Mouse (Mus musculus): ENCODE results near the gene Mansc4. TPM values are rescaled to one million over a fixed set of nuclear protein-coding genes. Genes with fewer than 3 reads are reported as not detected.

Gene Mansc4
- polyA plus RNA-seq, 1 experiment from 2014 or later = 0.49 TPM

DNA sequence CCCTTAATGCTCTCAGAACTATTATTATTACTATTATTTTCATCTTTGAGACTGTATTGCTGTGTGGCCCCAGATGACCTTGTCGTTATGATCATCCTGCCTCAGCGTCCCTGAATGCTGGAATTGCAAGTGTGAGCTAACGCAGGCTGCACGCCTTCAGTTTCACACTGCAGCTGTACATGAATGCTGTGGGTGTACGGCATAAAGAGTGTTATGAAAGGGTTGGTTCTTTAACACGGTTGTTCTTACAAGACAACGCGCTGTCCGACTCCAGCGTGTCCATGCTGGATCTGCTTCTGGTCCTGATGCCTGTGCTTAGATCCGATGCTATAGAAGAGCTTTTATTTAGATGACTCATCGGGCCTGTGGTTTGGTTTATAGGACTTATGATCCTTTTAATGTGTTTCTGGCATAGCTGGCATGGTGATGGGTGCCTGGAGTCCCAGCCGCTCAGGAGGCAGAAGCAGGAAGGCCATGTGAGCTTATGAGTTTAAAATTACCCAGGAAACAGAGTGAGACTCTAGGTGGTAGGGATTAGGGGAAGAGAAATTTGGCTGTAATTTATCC, 37.5 kb downstream of the Mansc4 start:
- ATAC-seq = no peak

DNA sequence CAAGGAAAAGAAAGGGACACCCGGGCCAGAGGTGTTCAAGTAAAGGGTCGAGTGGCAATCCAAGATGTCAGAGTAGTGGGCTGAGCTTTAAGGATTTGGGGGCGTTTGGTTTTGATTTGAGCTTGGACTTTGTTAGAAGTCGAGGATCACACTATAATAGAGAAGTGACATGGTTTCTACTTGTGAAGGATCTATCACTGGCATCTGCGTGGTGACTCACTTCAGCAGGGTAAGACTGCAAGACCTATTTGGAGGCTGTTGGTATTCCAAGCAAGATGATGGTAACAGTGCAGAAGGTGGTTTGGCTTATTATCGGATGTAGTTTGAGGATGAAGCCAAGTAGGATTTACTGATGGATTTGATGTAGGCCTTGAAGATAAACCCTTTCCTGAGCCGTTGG, 43.2 kb downstream of the Mansc4 start:
- Histone ChIP-seq H3K4me1 (peaks cover 16% of the 10 kb centered on the region), H3K27me3 (0 out of 2 replicates have a peak, but pooled peaks cover 8% of the 10 kb centered on the region), H3K4me2 (peak overlapping the region; percentile 75), H3K9ac (peak overlapping the region; percentile 93), H3K9me3 (replicated peaks) (no peaks in the 10 kb centered on the region), H3K36me3 (ENCODE audit: poor library complexity, severe bottlenecking) (peaks cover 21% of the 10 kb centered on the region), H3K4me3 (peak overlapping the region; percentile 87), H3K27ac (no peak overlapping the region)
- WGBS = 55% methylated on average over 7 of the region's 7 CpGs
- no peak for ATAC-seq

More for the DNA sequence above, 37.5 kb downstream of the Mansc4 start:
- no peak overlapping the region for H3K9ac ChIP-seq
- H3K27me3 ChIP-seq = no peaks in the 10 kb centered on the region
- H3K27ac ChIP-seq = no peak overlapping the region
- H3K36me3 ChIP-seq (ENCODE audit: poor library complexity, severe bottlenecking) = peaks cover 71% of the 10 kb centered on the region
- no peak overlapping the region for H3K4me3 ChIP-seq
- 97% methylated on average over 13 of the region's 13 CpGs for WGBS
- H3K9me3 ChIP-seq (replicated peaks) = no peaks in the 10 kb centered on the region
- no peak overlapping the region for H3K4me2 ChIP-seq
- H3K4me1 ChIP-seq = peaks cover 6% of the 10 kb centered on the region; the same call in 1 of the 2 replicates

DNA sequence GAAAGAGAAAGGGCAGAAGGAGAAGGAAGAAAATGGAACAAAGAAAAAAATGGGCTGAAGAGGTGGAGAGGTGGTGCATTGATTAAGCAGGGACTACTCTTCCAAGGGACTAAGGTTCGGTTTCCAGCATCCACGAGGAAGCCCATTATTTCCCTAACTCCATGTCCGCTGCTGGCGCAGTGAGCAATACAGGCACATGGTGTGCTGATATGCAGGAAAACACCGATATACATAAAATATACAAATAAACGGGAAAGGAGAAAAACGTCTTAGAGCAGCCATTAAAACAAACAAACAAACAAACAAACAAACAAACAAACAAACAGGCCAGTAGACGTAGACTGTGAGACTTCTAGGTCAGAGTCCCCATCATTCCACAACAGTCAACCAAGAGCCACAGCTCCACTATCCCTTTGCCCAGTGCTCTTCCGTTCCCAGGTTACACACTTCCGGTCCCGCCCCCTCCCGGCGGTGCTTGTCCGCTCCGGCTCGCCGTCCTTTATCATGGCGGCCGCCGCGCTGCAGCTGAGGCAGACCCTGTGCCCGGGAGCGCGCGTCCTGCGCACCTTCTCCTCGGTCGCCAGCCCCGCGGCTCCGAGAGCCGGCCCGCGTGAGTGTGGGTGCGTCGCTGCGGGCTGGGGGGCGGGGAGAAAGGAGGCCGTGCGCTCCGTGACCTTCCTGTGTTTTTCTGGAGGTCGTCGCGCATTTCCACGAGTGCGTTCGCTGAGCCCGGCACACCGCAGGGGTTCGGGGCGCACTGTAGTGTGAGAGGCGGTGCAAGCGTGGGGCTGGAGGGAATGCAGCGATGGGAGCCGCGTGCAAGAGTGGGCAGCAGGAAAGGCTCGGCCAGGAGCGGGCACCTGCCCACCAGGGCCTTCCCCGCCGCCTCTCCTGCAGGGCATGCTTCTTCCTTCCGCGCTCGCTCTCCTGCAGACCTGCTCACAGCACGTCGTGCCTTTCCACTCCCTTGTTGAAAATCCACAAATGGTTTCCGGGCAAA, 44.2 kb downstream of the Mansc4 start, which contains the start of gene Mrps35:
Gene Mrps35, plus strand, starts transcription at position 474 of the 1,000 bp plus-strand sequence.
- H3K4me1 ChIP-seq = peaks cover 16% of the 10 kb centered on the region

DNA sequence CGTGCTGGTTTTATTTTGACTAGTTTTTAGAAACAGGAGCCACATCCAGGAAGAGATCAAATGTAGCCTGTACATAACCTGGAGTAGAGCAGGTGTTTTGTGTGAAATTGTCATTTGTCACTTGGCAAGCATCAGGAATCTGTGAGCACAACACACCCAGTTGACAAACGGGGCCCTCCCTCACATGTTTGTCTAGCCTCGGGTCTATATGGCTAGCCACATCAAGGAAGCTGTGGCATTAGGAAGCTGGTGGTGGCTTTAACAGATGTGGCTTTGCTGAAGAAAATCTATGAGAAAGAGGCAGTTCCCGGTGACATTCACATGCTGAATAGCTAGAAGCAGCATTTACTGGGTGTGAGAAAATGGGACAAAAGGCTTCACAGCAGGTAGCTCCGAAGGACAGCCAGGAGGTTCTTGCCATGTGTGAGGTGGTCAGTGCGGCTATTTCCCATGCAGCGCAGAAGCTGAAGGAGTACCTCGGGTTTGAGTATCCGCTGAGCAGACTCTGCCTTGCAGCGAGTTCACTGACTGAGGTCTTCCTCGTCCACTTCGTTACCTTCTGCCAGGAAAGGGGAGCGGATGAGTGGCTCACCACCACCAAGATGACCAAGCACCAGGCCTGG, 54.4 kb downstream of the Mansc4 start, which contains the start of gene Rep15:
Gene Rep15, plus strand, starts transcription at position 282 of the 623 bp plus-strand sequence.
- WGBS = 29% methylated on average over 13 of the region's 13 CpGs
- no peak within 1 kb of the TSS for H3K9ac ChIP-seq
- H3K4me2 ChIP-seq = no peak within 1 kb of the TSS

More for the DNA sequence above, 44.2 kb downstream of the Mansc4 start, which contains the start of gene Mrps35:
- ATAC-seq = peak; percentile 99
- H3K27ac ChIP-seq = peak within 1 kb of the TSS; percentile 80
- 0 out of 2 replicates have a peak, but pooled peaks cover 8% of the 10 kb centered on the region for H3K27me3 ChIP-seq
- no peaks in the 10 kb centered on the region for H3K9me3 ChIP-seq (replicated peaks)
- WGBS = 5% methylated on average over 66 of the region's 66 CpGs
- peak within 1 kb of the TSS; percentile 87 for H3K4me3 ChIP-seq
- peaks cover 12% of the 10 kb centered on the region for H3K36me3 ChIP-seq (ENCODE audit: poor library complexity, severe bottlenecking)
- H3K9ac ChIP-seq = peak within 1 kb of the TSS; percentile 93
- H3K4me2 ChIP-seq = peak within 1 kb of the TSS; percentile 75

DNA sequence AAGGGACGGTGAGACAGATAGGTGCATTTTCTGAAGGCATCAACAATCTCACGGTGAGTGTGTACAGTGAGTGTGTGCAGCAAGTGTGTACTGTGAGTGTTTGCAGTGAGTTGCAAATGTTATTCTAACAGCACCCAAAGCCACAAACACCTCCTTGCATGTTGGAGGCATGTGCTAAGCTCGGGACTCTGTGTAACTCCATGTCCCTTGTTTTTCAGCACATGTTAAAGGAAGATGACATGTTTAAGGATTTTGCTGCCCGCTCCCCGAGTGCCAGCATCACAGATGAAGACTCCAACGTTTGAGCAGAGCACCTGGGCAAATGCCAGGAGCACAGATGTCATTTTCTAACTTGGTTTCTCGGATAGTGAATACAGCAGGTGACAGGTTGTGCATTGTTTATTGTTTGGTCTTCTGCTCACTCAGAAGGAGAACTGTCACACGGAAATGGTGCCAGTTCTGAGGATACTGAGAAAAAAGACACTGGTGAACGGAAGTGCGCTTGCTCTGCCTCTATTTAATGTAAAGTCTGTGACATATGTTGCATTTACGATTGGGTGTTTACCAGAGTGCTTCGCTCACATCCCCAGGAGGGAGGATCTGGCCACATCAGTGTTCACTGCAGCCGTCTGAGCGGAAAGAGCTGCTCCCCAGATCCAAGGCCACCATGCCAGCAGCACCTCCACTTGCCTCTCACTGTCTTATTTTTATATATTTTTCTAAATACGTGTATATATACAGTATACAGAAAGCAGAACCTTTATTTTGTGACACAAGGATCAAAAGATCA, 56.5 kb downstream of the Mansc4 start:
- Histone ChIP-seq H3K9me3 (replicated peaks) (no peaks in the 10 kb centered on the region), H3K27me3 (no peaks in the 10 kb centered on the region), H3K9ac (no peak overlapping the region), H3K4me3 (no peak overlapping the region), H3K36me3 (ENCODE audit: poor library complexity, severe bottlenecking) (no peaks in the 10 kb centered on the region; the same call in 1 of the 2 replicates), H3K4me2 (no peak overlapping the region), H3K4me1 (no peaks in the 10 kb centered on the region), H3K27ac (no peak overlapping the region)
- ATAC-seq = peak; percentile 41; the same call in 1 of the 2 replicates
- 77% methylated on average over 15 of the region's 15 CpGs for WGBS

More for the DNA sequence above, 54.4 kb downstream of the Mansc4 start, which contains the start of gene Rep15:
- no peak within 1 kb of the TSS for H3K4me3 ChIP-seq
- no peak within 1 kb of the TSS for H3K27ac ChIP-seq
- no peak for ATAC-seq
- H3K9me3 ChIP-seq (replicated peaks) = no peaks in the 10 kb centered on the region
- H3K4me1 ChIP-seq = no peaks in the 10 kb centered on the region
- H3K27me3 ChIP-seq = no peaks in the 10 kb centered on the region
- H3K36me3 ChIP-seq (ENCODE audit: poor library complexity, severe bottlenecking) = no peaks in the 10 kb centered on the region; the same call in 1 of the 2 replicates

DNA sequence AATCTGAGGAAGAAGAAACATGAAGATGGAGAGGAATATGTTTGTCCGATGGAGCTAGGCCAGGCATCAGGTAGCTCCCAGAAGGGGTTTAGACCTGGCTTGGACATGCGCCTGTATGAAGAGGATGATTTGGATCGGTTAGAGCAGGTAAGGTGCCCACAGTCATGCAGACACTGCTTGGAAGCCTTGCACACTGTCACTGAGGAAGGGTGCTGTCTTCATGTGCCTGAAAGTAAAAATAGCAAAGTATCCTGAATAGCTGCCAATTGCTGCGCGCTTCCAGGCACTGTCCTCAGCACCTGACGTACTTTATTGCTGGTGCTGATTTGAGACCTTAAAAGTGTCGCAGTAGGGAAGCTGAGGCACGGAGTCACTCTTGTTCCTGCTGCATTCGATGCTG, 57.2 kb downstream of the Mansc4 start:
- Histone ChIP-seq H3K4me3 (no peak overlapping the region), H3K36me3 (ENCODE audit: poor library complexity, severe bottlenecking) (no peaks in the 10 kb centered on the region; the same call in 1 of the 2 replicates), H3K9ac (no peak overlapping the region), H3K4me1 (no peaks in the 10 kb centered on the region), H3K27ac (no peak overlapping the region), H3K27me3 (no peaks in the 10 kb centered on the region), H3K9me3 (replicated peaks) (no peaks in the 10 kb centered on the region), H3K4me2 (no peak overlapping the region)
- WGBS = 94% methylated on average over 9 of the region's 9 CpGs
- ATAC-seq = no peak

DNA sequence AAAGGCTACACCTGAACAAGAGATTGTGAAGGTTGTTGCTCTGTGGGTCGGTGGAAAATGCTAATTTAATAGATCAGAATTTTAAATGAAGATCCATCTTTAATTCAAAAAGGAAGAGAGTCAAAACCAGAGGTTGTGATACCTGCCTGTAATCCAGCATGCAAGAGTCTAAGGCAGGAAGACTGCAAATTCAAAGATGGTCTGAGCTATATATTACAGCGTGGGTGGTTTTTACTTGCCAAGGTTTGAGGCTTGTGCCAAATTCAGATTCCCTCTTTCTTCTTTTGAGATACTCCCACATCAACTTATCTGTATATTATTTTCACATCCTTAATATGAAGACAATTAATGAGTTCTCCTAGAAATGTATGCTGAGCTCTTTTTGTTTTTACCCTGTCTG, 58.4 kb downstream of the Mansc4 start:
- H3K9me3 ChIP-seq (replicated peaks) = no peaks in the 10 kb centered on the region
- no peak overlapping the region for H3K9ac ChIP-seq
- H3K4me1 ChIP-seq = no peaks in the 10 kb centered on the region
- ATAC-seq = no peak
- no peak overlapping the region for H3K4me2 ChIP-seq
- 87% methylated on average over 2 of the region's 2 CpGs for WGBS
- no peak overlapping the region for H3K4me3 ChIP-seq
- H3K27ac ChIP-seq = no peak overlapping the region
- H3K36me3 ChIP-seq (ENCODE audit: poor library complexity, severe bottlenecking) = no peaks in the 10 kb centered on the region; the same call in 1 of the 2 replicates
- H3K27me3 ChIP-seq = no peaks in the 10 kb centered on the region

Other genes with a start within 250 kb of the Mansc4 start
- gene Smco2, start 236.9 kb downstream of the Mansc4 start, polyA plus RNA-seq (2015; fragmentation: Nextera tagmentation; extraction: Ambion mirVana) = not detected in 2 replicates
- 12.7 and 16.5 TPM in 2 replicates for gene Ppfibp1, start 198.5 kb downstream of the Mansc4 start, polyA plus RNA-seq (2015; fragmentation: Nextera tagmentation; extraction: Ambion mirVana)
- 0.05 and 0.08 TPM in 2 replicates for gene 1700034J05Rik, start 132.6 kb downstream of the Mansc4 start, polyA plus RNA-seq (2015; fragmentation: Nextera tagmentation; extraction: Ambion mirVana)
- 0.62 and 0.97 TPM in 2 replicates for gene Rep15, start 54.4 kb downstream of the Mansc4 start, polyA plus RNA-seq (2015; fragmentation: Nextera tagmentation; extraction: Ambion mirVana)
- 99.0 and 112 TPM in 2 replicates for gene Mrps35, start 44.3 kb downstream of the Mansc4 start, polyA plus RNA-seq (2015; fragmentation: Nextera tagmentation; extraction: Ambion mirVana)
- gene Klhl42, start 4.3 kb upstream of the Mansc4 start, polyA plus RNA-seq (2015; fragmentation: Nextera tagmentation; extraction: Ambion mirVana) = 3.9 and 4.0 TPM in 2 replicates
- 1.6 and 2.8 TPM in 2 replicates for gene Pthlh, start 177.2 kb upstream of the Mansc4 start, polyA plus RNA-seq (2015; fragmentation: Nextera tagmentation; extraction: Ambion mirVana)